Mouse (Mus musculus) kidney, adult 18-20 months (tissue): ENCODE measurements at regions not wholly inside any gene's neighbourhood (a gene's known extent, or its start where the extent isn't known, plus 50 kb on each side); places are given as distances from the start of the nearest gene placed in this dataset.
A peak's percentile ranks its signal among the peaks of the same experiment; 100 is the strongest.

Source experiments
- DNase-seq: peaks from one replicate; pipeline ENCODE4 v3.0.0; 2021

GRCm38 (mm10) chr4:98190318-98190717 lies 192.8 kb downstream of the Tm2d1 start:
- DNase-seq: no peak

- no peak for DNase-seq
Observed at GRCm38 (mm10) chr4:98189894-98190293, 193.2 kb downstream of the Tm2d1 start.

GRCm38 (mm10) chr4:98188944-98189343 lies 194.2 kb downstream of the Tm2d1 start:
- peak; percentile 14 for DNase-seq

GRCm38 (mm10) chr4:98187038-98187437 lies 196.1 kb downstream of the Tm2d1 start:
- no peak for DNase-seq

- DNase-seq: peak; percentile 11
Observed at GRCm38 (mm10) chr4:98182053-98182355, 201.1 kb downstream of the Tm2d1 start.

GRCm38 (mm10) chr4:98181185-98182052 lies 201.7 kb downstream of the Tm2d1 start:
- no peak for DNase-seq

GRCm38 (mm10) chr4:98180336-98180735 lies 202.8 kb downstream of the Tm2d1 start:
- DNase-seq: no peak
